Mouse (Mus musculus) liver, adult 2 months (tissue): ENCODE results near the gene Efcab5. TPM values are rescaled to one million over a fixed set of nuclear protein-coding genes. Genes with fewer than 3 reads are reported as not detected.

Source experiments
- DNase-seq: peaks from one replicate; pipeline ENCODE4 v3.0.0-alpha.2; 2011; ENCODE audit warnings: low read depth, low spot score; ENCODE audit errors: extremely low read depth
- H3K27ac ChIP-seq: fragments of 200-500 bp; replicated peaks from 2 replicates; pipeline ENCODE4 v1.5.1; 2012; ENCODE audit warnings: low read depth, mild to moderate bottlenecking, control low read depth, inconsistent platforms, low read length; ENCODE audit not compliant: insufficient read depth
- H3K27me3 ChIP-seq: fragments of 200-500 bp; 2 replicates; pipeline ENCODE4 v1.6.1; 2012; ENCODE audit warnings: mild to moderate bottlenecking, moderate library complexity, low read length, inconsistent platforms; ENCODE audit not compliant: control insufficient read depth, insufficient read depth
- H3K36me3 ChIP-seq: fragments of 200-500 bp; 2 replicates; pipeline ENCODE4 v1.6.1; 2012; ENCODE audit warnings: low read length, inconsistent platforms; ENCODE audit not compliant: control insufficient read depth, insufficient read depth
- H3K4me1 ChIP-seq: fragments of 200-500 bp; 2 replicates; pipeline ENCODE4 v1.6.1; 2011; ENCODE audit warnings: low read length; ENCODE audit not compliant: control insufficient read depth, insufficient read depth
- H3K4me3 ChIP-seq: fragments of 200-500 bp; 2 replicates; pipeline ENCODE4 v1.5.1; 2011; ENCODE audit warnings: low read depth, mild to moderate bottlenecking, control low read depth, low read length, moderate library complexity; ENCODE audit not compliant: insufficient read depth
- H3K79me2 ChIP-seq: fragments of 200-500 bp; 2 replicates; pipeline ENCODE4 v1.6.1; 2012; ENCODE audit warnings: inconsistent platforms, mild to moderate bottlenecking, low read length, moderate library complexity; ENCODE audit not compliant: control insufficient read depth, insufficient read depth
- H3K9ac ChIP-seq: fragments of 200-500 bp; 2 replicates; pipeline ENCODE4 v1.6.1; 2012; ENCODE audit warnings: low read depth, mild to moderate bottlenecking, control low read depth, inconsistent platforms, low read length
- CTCF ChIP-seq: fragments of 200-500 bp; IDR thresholded peaks from 2 replicates; pipeline ENCODE4 v1.5.1; 2011; ENCODE audit warnings: low read depth, low read length, control low read depth
- POLR2A ChIP-seq: fragments of 200-500 bp; IDR thresholded peaks from 2 replicates; pipeline ENCODE4 v1.6.1; 2011; ENCODE audit warnings: low read length, control low read depth; ENCODE audit not compliant: insufficient read depth; ENCODE audit errors: extremely low read depth
- WGBS: fragments of 180-500 bp; shearing (Covaris S2); methylation state at CpG from one replicate; pipeline ENCODE4 v1.1.7; 2018; 5-methylcytosine and 5-hydroxymethylcytosine counted together
- polyA plus RNA-seq: library from polyadenylated mRNA; depleted of rRNA; stranded (reverse); fragments of >200 nt; gene quantifications from 2 replicates; pipeline ENCODE4 v1.2.3, GENCODE M21; 2012
- total RNA-seq: library from RNA; depleted of rRNA; stranded (reverse); fragments of >200 nt; gene quantifications from 2 replicates; pipeline ENCODE4 v1.2.3, GENCODE M21; 2014

The Efcab5 gene
- total and polyA plus RNA-seq, 2 experiments = 0.09 TPM; not detected in 1

DNA sequence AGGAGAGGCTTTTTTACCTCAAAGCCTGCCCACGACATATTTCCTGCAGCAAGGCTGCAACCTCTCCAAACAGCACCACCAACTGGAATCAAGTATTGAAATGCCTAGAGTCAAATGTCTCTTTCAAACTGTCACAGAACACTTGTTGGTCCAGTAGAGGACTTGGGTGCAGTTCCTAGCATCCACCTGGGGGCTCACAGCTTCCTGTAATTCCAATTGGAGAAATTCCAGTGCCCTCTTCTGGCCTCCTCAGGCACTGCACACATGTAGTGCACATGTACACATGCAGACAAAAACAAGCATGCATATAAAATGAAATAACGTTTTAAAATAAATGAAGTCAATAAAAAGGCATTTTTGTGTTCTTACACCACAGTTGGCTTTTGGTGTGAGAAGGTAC, 40.0 kb downstream of the Efcab5 start:
- 88% methylated on average over 2 of the region's 2 CpGs for WGBS

DNA sequence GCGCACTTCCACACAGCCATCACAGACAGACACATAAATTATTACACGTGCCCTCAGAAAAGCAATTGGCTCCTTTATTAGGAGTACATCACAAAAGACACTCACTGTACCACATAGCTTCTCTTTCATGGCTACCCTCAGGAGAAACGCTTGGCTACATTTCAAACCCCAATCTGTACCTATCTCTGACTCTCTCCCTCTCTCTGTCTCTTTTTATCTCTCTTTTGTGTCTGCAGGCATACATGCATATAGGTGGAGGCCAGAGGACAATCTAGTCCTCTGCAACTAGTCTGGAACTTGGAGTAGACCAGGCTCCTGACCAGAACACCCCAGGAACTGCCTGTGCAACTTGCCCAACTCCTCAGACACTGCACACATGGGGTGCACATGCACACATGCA, 41.0 kb downstream of the Efcab5 start:
- DNase-seq = no peak
- H3K36me3 ChIP-seq = no peaks in the 10 kb centered on the region
- no peak overlapping the region for H3K4me3 ChIP-seq
- H3K79me2 ChIP-seq = no peaks in the 10 kb centered on the region
- no peak for TF ChIP-seq POLR2A
- no peak for TF ChIP-seq CTCF
- no peaks in the 10 kb centered on the region for H3K4me1 ChIP-seq
- H3K27ac ChIP-seq = no peak overlapping the region
- 96% methylated on average over 3 of the region's 3 CpGs for WGBS
- H3K9ac ChIP-seq = no peak overlapping the region
- H3K27me3 ChIP-seq = no peaks in the 10 kb centered on the region

More for the DNA sequence above, 40.0 kb downstream of the Efcab5 start:
- no peak for TF ChIP-seq CTCF
- TF ChIP-seq POLR2A = no peak
- no peak overlapping the region for H3K4me3 ChIP-seq
- no peak overlapping the region for H3K27ac ChIP-seq
- H3K36me3 ChIP-seq = no peaks in the 10 kb centered on the region
- H3K4me1 ChIP-seq = no peaks in the 10 kb centered on the region
- H3K9ac ChIP-seq = no peak overlapping the region
- no peak for DNase-seq
- H3K79me2 ChIP-seq = no peaks in the 10 kb centered on the region
- H3K27me3 ChIP-seq = no peaks in the 10 kb centered on the region

DNA sequence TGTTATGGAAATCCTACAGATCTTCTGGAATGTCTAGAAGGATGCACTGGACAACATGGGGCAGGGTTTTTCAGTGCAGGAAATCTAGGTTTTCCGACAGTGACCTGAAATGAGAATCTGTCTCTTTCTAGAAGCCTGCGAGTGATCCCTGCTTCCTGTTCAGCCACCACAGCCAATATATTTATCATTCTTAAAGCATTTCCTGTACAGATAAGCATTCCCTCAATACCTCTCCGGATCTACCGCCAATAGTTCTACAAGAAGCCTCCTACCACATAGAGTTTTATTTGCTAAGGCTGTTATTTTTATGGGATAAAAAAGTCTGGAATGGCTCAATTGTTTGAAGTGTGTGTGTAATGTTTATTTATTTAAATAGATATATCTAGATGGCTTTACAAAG, 43.3 kb downstream of the Efcab5 start:
- DNase-seq = no peak
- no peaks in the 10 kb centered on the region for H3K36me3 ChIP-seq
- H3K79me2 ChIP-seq = no peaks in the 10 kb centered on the region
- no peak overlapping the region for H3K4me3 ChIP-seq
- no peaks in the 10 kb centered on the region for H3K27me3 ChIP-seq
- 65% methylated on average over 4 of the region's 4 CpGs for WGBS
- H3K9ac ChIP-seq = no peak overlapping the region
- no peak for TF ChIP-seq CTCF
- no peak for TF ChIP-seq POLR2A
- no peak overlapping the region for H3K27ac ChIP-seq
- no peaks in the 10 kb centered on the region for H3K4me1 ChIP-seq

DNA sequence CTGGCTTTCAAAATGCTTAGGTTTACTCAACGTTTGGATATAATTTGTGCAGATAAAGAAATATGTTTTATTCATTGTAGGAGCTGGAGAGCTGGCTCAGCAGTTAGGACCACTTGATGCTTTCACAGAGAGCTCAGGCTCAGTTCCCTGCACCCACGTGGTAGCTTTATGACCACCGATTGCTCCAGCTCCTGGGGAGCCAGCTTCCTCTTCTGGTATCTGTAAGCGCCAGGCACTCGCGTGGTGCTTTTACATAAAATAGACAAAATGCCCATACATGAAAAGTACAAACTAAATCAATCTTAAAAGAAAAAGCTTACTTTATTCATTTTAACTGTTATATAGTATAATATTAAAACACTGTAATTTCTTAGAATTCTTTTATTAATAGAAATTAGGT, 46.8 kb downstream of the Efcab5 start:
- H3K27me3 ChIP-seq = no peaks in the 10 kb centered on the region
- H3K4me3 ChIP-seq = no peak overlapping the region
- H3K9ac ChIP-seq = no peak overlapping the region
- H3K79me2 ChIP-seq = no peaks in the 10 kb centered on the region
- H3K4me1 ChIP-seq = no peaks in the 10 kb centered on the region
- H3K36me3 ChIP-seq = no peaks in the 10 kb centered on the region
- 83% methylated on average over 6 of the region's 6 CpGs for WGBS
- DNase-seq = no peak
- no peak for TF ChIP-seq CTCF
- no peak for TF ChIP-seq POLR2A
- no peak overlapping the region for H3K27ac ChIP-seq

DNA sequence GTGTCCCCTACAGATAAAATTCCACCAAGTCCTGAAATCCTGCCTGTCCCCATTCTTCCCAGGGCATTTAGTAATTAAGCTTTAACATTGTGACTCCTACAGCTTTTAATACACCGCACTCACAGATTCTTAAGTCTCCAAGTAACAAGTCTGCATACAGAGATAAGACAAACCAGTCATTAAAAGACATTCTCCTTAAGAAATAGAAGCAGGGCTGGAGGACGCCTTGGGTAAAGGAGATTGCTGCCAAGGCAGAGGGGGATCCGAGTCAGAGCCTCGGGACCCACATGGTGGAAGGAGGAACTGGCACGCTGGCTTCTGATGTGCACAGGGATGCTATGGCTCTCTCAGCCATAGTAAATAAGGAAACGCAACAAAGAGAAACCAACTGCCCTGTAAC, 48.8 kb downstream of the Efcab5 start:
- H3K79me2 ChIP-seq = no peaks in the 10 kb centered on the region
- no peaks in the 10 kb centered on the region for H3K36me3 ChIP-seq
- DNase-seq = no peak
- no peak overlapping the region for H3K4me3 ChIP-seq
- TF ChIP-seq CTCF (no peak), POLR2A (no peak)
- WGBS = 80% methylated on average over 6 of the region's 6 CpGs
- no peaks in the 10 kb centered on the region for H3K27me3 ChIP-seq
- H3K4me1 ChIP-seq = no peaks in the 10 kb centered on the region
- H3K27ac ChIP-seq = no peak overlapping the region
- H3K9ac ChIP-seq = no peak overlapping the region

DNA sequence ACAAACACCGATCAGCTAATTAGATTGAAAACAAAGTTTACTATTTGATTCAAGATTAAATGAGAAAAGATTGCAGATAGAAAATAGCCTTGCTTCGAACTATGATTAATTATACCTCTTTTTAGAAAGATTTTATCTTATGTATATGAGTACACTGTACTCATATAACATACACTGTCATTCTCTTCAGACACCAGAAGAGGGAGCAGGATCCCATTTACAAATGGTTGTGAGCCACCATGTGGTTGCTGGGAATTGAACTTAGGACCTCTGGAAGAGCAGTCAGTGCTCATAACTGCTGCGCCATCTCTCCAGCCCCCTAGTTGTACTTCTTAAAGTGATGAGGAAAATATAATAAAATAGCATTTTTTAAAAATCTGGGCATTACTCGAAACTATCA, 55.3 kb downstream of the Efcab5 start:
- no peak overlapping the region for H3K27ac ChIP-seq
- no peaks in the 10 kb centered on the region for H3K79me2 ChIP-seq
- no peak overlapping the region for H3K9ac ChIP-seq
- no peaks in the 10 kb centered on the region for H3K36me3 ChIP-seq
- H3K4me3 ChIP-seq = no peak overlapping the region
- TF ChIP-seq CTCF (no peak), POLR2A (no peak)
- WGBS = 96% methylated on average over 4 of the region's 4 CpGs
- DNase-seq = no peak
- no peaks in the 10 kb centered on the region for H3K27me3 ChIP-seq
- no peaks in the 10 kb centered on the region for H3K4me1 ChIP-seq
